Mouse (Mus musculus): ENCODE measurements around the gene Zfp292.

The Zfp292 gene

DNA sequence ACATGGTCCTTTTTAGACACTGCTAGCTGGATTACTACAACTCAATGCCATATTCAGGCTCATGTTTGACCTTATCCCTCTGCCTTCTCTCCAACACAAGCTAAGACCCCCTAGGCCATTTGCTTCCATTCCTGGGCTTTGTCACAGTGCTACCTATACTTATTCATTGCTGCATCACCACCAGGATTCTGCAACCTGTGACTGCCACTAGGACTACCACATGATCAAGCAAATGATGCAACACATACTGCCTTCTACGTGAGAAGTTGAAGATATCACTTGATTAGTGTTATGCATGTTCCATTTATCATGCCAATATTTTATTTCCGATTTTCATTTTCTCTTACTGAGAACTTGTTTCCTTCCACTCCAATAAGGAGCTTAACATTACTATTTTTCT lies 84.8 kb downstream of the Zfp292 start:
- intact Hi-C loops (cut with DNase I) = no loop called here

DNA sequence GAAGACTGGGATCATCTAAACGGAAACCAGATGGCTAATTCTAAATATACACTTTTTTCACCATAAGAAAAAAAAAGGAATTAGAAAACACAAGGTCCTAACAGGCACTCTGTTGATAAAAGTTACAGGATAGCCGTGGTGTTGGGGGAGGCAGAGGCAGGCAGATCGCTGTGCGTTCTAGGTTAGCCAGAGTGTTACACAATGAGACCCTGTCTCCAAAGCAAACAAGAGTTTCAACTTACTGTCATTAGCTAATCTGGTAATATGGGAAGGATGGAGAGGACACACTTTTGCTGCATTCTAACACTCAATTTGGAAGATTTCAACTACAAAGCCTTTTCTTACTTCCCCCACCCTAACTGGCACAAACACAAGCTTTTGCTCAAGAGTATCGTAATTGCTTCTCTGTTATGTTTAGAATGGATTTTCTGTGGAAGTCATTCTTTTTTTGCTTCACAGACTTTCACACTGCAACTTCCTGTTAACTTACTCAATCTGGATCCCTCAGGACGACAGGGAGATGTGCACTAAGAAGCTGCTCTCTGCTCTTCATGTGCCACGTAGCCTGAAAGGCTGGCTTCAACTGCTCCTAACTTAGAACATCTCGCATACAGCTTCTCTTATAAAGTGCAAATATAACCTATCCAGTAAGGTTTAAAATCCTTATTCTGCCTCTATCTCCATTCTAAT lies 85.3 kb downstream of the Zfp292 start:
- intact Hi-C loops (cut with DNase I) = no loop called here

DNA sequence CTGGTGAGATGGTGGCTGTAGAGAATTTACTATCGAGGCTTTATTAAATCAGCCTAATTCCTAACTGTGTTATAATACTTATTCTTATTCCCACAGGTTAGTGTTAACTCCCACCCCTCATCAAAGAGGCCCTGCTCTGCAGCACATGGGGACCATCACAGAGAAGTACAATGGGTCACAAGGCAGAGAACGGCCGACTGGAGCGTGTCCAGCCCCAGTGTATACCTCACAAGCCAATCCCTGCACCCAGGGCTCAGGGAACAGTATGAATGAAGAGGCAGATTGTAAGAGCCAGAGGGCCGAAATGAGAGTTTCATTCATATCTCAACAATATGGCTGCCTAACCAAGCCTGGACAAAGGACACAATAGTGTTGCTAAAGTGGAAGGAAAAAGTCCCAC lies 86.5 kb downstream of the Zfp292 start:
- intact Hi-C loops (cut with DNase I) = no loop called here

DNA sequence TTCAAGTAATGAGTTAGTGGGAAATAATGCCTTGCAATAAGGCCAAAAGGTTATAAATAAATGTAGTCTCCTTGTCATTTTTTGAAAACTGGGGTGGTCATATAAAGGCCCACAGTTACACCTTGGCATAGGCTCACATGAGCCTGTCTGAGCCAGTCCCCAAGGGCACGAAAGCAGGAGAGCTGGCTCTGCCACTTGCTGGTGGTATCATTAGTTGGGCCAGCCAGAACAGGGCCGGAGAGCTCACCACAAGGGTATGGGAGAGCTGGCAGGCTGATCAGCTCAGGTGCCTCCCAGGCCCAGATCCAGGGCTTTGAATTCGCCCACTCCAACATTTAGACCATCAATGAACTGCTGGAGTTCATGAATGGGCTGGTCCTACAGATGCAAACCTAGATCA lies 96.3 kb downstream of the Zfp292 start:
- intact Hi-C loops (cut with DNase I) = no loop called here

DNA sequence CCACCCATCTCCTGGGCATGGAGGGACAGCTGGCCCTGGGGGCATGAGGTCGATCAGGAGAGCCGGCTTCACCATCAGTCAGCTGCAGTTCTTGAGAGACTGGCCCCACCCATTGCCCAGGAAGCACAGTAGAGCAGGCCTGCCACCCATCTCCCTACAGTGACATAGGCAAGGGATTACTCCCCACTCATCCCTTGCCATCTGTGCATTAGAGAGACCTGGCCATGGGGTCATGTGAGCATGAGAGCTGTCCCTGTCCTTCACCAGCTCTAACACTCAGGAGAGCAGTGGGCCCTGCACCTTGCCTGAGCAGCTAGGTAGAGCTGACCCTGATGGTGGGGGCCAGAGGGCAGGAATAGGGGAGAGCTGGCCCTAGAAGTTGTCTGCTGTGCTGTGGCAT lies 97.1 kb downstream of the Zfp292 start:
- intact Hi-C loops (cut with DNase I) = no loop called here

DNA sequence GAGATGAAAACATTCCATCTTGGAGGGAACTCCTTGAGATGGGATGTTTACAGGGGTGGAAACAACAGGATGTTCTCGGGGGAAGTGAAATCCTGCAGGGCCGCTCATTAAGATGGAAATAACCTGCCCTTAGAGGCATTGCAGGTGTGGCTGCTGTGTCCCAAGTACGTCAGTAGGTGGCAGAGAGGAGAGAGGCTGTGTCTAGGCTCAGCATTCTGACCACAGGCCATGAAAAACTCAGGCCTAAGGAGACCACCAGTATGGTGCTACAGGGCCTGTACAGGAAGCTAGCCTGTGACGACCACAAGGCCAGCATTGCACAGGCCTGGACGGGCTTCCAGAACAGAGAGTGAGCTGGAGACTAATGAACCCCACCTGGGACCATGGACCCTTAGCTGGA lies 97.9 kb downstream of the Zfp292 start:
- intact Hi-C loops (cut with DNase I) = no loop called here

DNA sequence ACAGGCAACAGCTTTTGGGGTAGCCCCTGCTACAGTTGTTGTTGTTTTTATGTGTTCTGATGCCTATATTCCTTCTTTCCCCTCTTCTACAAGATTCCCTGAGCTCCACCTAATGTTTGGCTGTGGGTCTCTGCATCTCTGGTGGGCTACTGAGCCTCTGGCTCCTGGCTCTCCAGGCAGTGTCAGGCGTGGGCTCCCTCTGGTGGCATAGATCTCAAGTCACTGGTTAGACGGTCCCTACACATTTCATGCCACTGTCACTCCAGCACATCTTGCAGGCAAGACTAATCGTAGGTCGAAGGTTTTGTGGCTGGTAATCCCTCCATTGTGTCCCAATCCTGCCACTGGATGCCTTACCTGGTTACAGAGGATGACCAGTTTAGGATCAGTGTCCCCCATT lies 100.0 kb downstream of the Zfp292 start:
- intact Hi-C loops (cut with DNase I) = no loop called here

DNA sequence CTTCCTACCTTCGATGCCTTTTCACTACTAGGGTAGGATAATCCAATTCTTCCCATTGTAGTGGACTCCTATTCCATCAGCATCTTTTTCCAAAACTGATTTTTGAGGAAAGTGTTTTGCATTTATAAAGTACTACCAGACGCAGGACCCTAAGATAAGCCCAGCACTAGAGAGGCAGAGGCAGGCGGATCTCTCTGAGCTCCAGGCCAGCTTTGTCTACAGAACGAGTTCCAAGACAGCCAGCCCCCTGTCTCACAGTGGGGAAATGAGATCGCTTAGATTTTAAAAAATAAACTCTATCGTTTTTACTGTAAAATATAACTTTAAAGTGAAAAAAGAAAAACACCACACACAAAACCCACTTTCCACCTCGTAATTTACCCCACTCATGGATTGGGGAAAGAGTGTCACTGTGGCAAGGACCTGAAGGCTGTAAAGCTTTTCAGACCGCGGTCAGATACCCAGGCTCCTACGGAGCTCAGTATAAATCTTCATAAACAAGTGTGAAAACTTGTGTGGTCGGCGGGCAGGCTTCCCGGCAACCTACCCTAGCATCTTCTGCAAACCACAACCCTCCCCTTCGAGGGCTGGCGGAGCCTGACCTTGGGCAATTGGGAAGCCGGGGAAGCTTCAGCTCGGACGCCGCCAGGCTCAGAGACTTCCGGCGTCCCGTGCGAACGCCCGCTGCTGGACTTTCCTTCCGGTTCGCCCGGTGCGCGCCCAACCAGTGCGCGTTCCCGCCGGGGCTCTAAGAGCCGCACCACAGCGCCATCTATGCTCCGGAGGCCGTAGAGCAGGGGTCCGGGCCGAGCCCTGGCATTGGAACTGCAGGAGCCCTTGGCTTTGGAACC lies 104.9 kb downstream of the Zfp292 start, which contains the start of gene Smim8:
Smim8 (minus strand) TSS at position 747 of the 851 bp plus-strand sequence.
- intact Hi-C loops (cut with DNase I) = loop anchor here (5.0 kb wide), 2 partner anchors 76 to 91 kb away; partner anchors contain the start of gene Slc35a1

DNA sequence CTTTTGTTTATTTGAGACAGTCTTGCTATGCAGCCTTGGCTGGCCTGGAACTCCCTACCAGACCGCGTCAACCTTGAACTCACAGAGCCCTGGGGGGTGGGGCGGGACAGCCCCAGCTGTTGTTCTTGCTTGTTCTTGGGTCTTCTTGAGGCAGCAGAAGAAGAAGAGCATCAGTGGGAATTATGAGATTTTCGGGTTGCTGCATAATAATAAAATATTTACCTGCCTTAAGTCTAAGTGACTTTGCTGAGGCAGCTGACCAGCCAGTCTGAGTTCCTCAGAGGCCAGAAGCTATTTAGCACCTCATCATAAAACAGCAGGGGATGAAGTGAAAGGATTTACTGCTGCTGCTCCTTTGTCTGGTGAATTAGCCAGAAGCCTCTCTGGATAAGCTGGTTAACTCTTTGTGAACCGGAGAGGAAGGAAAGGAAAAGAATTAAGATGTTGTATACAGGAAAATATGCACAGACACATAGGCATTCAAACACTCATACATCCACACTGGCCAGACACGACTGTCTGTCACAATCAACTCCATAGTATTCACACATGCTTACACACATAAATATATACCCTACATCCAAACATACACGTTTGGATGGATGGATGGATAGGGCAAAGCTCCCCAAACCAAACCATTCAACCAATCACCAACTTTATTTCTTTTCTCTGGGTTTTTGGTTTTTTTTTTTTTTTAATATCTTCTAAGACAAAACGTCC lies 110.9 kb downstream of the Zfp292 start:
- intact Hi-C loops (cut with DNase I) = no loop called here

DNA sequence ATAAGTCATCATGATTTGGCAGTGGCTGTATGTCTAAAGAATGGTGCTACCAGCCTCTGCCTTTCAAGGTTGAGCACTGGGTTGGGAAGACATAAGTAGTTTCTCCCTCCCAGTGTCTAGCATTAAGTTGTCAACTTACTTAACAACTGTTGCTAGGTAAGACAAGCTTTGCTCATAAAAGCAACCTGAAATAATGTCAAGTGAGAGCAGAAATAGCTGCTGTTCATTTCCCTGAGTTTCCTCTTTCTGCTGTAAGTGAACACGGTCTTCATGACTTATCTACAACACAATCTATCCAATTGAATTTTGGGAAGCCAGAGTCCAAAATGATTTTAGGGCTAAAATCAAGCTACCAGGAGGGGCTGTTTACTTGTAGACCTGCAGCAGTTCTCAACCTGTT lies 126.6 kb downstream of the Zfp292 start, which contains the start of gene Gm136:
Gm136 (minus strand) TSS at position 101 of the 400 bp plus-strand sequence.
- intact Hi-C loops (cut with DNase I) = no loop called here

All from adrenal gland (tissue).